8 mouse cellular contexts compared by ENCODE assay signal in the genomic region with DNA sequence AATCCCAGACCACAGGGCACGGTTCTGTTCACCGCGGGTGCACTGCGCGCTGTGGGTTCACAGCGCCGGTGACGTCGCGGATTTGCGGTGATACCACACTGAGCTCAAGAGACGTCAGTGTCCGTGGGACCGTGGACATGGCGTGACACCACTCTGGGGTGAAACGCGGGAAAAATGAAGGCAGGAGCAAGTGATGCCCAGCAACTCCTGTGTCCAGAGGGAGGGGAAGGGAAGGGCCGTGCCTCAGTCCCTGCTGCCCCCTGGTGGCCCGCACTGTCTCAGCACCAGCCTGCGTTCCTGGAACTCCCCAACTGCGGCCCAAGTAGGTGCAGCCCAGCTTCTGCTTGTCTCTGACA. TPM values are rescaled to one million over a fixed set of nuclear protein-coding genes. Genes with fewer than 3 reads are reported as not detected.
DNase-seq lines count a peak whose midpoint lies in the region; ATAC-seq lines count a peak whose summit lies in the region.

No protein-coding gene starts in this region.

- peak overlapping the region; percentile 78 for H3K4me2 ChIP-seq in heart, embryonic 15.5 days
- H3K4me2 ChIP-seq in liver, embryonic 12.5 days: peak overlapping the region; percentile 77
- H3K4me2 ChIP-seq in stomach, embryonic 14.5 days (replicated peaks; ENCODE audit: low read depth, low read length): peak overlapping the region; percentile 77

- peak overlapping the region; percentile 50; the same call in 1 of the 2 replicates for H3K9ac ChIP-seq in heart, embryonic 15.5 days
- H3K9ac ChIP-seq in liver, embryonic 12.5 days: peak overlapping the region; percentile 55
- 0 out of 2 replicates have a peak overlapping the region, but pooled peaks have one; percentile 21 for H3K9ac ChIP-seq in stomach, embryonic 14.5 days (replicated peaks; ENCODE audit: low read depth, low read length)

- H3K27me3 ChIP-seq in forebrain, embryonic 10.5 days (ENCODE audit: poor library complexity, severe bottlenecking): peaks cover 9% of the 10 kb centered on the region; the same call in 1 of the 2 replicates
- peaks cover 2% of the 10 kb centered on the region; the same call in 1 of the 2 replicates for H3K27me3 ChIP-seq in heart, embryonic 15.5 days
- peaks cover 25% of the 10 kb centered on the region for H3K27me3 ChIP-seq in liver, embryonic 12.5 days (replicated peaks)
- no peaks in the 10 kb centered on the region for H3K27me3 ChIP-seq in stomach, embryonic 14.5 days (ENCODE audit: control insufficient read depth, insufficient read depth, low read length)

- peak; percentile 58 for ATAC-seq in heart, embryonic 15.5 days (replicated peaks; ENCODE audit: insufficient number of reproducible peaks, insufficient read depth, low FRiP score, low read depth)
- peak; percentile 82 for ATAC-seq in liver, embryonic 12.5 days
- ATAC-seq in stomach, embryonic 14.5 days (ENCODE audit: insufficient number of reproducible peaks, insufficient read depth, low FRiP score, low read depth): peak; percentile 70; the same call in 1 of the 2 replicates

- peaks cover 1% of the 10 kb centered on the region for H3K9me3 ChIP-seq in forebrain, embryonic 10.5 days
- H3K9me3 ChIP-seq in heart, embryonic 15.5 days (replicated peaks): no peaks in the 10 kb centered on the region
- H3K9me3 ChIP-seq in liver, embryonic 12.5 days (replicated peaks): peaks cover under 1% of the 10 kb centered on the region
- no peaks in the 10 kb centered on the region for H3K9me3 ChIP-seq in stomach, embryonic 14.5 days (ENCODE audit: control insufficient read depth, low read depth, low read length)

- H3K4me3 ChIP-seq in forebrain, embryonic 10.5 days: peak overlapping the region; percentile 53
- H3K4me3 ChIP-seq in heart, embryonic 15.5 days: peak overlapping the region; percentile 42
- H3K4me3 ChIP-seq in liver, embryonic 12.5 days: peak overlapping the region; percentile 44
- peak overlapping the region; percentile 27 for H3K4me3 ChIP-seq in stomach, embryonic 14.5 days (ENCODE audit: low read depth, low read length)

- peaks cover 12% of the 10 kb centered on the region for H3K4me1 ChIP-seq in forebrain, embryonic 10.5 days
- peaks cover 25% of the 10 kb centered on the region for H3K4me1 ChIP-seq in heart, embryonic 15.5 days (replicated peaks)
- H3K4me1 ChIP-seq in liver, embryonic 12.5 days: peaks cover 35% of the 10 kb centered on the region
- H3K4me1 ChIP-seq in stomach, embryonic 14.5 days (ENCODE audit: control insufficient read depth, insufficient read depth, low read length): peaks cover 25% of the 10 kb centered on the region; the same call in 1 of the 2 replicates

- WGBS in forebrain, embryonic 10.5 days: 3% methylated on average over 21 of the region's 21 CpGs
- 4% methylated on average over 21 of the region's 21 CpGs for WGBS in heart, embryonic 15.5 days
- 3% methylated on average over 21 of the region's 21 CpGs for WGBS in liver, embryonic 12.5 days (ENCODE audit: insufficient replicate concordance)
- WGBS in stomach, embryonic 14.5 days: 3% methylated on average over 21 of the region's 21 CpGs

- DNase-seq in CD4-positive, CD25-positive, alpha-beta regulatory T cell, adult 2 months (ENCODE audit: low read depth, low spot score): peak; percentile 91
- DNase-seq in c-Kit-negative CD71-positive TER-119-positive erythroid progenitor cells, embryonic 14.5 days (ENCODE audit: low read depth, low spot score): peak; percentile 60
- peak; percentile 85 for DNase-seq in forebrain, embryonic 10.5 days (ENCODE audit: extremely low spot score, low spot score)
- peak; percentile 90 for DNase-seq in kidney, postnatal 14 days
- peak; percentile 88 to 90 for DNase-seq in natural killer cell, adult 2 months (ENCODE audit: low spot score in 2 of 2)

- H3K27ac ChIP-seq in forebrain, embryonic 10.5 days: peak overlapping the region; percentile 73
- no peak overlapping the region for H3K27ac ChIP-seq in heart, embryonic 15.5 days
- H3K27ac ChIP-seq in liver, embryonic 12.5 days: 0 out of 2 replicates have a peak overlapping the region, but pooled peaks have one; percentile 9
- no peak overlapping the region for H3K27ac ChIP-seq in stomach, embryonic 14.5 days (ENCODE audit: low read length)

- no peaks in the 10 kb centered on the region for H3K36me3 ChIP-seq in forebrain, embryonic 10.5 days (replicated peaks)
- H3K36me3 ChIP-seq in heart, embryonic 15.5 days: no peaks in the 10 kb centered on the region
- peaks cover 6% of the 10 kb centered on the region; the same call in 1 of the 2 replicates for H3K36me3 ChIP-seq in liver, embryonic 12.5 days
- H3K36me3 ChIP-seq in stomach, embryonic 14.5 days (ENCODE audit: control insufficient read depth, insufficient read depth, low read length): no peaks in the 10 kb centered on the region; the same call in 1 of the 2 replicates

RNA-seq across cellular contexts. Expression of a gene that starts 21.9 kb away (rescaled TPM):
- 0.25 and 0.42 TPM in 2 replicates for polyA plus RNA-seq in forebrain, embryonic 10.5 days (2016; fragmentation: Nextera tagmentation; extraction: Ambion mirVana)
- polyA plus RNA-seq in heart, embryonic 15.5 days (2015; fragmentation: Nextera tagmentation; extraction: Ambion mirVana): 0.20 and 1.1 TPM in 2 replicates
- polyA plus RNA-seq in liver, embryonic 12.5 days (2016; fragmentation: Nextera tagmentation; extraction: Ambion mirVana): 1.1 and 1.4 TPM in 2 replicates
- polyA plus RNA-seq in stomach, embryonic 14.5 days (2014; fragmentation: Nextera tagmentation; extraction: Ambion mirVana): 0.46 and 0.49 TPM in 2 replicates

RNA-seq across cellular contexts. Expression of a gene that starts 29.4 kb away (rescaled TPM):
- polyA plus RNA-seq in forebrain, embryonic 10.5 days (2016; fragmentation: Nextera tagmentation; extraction: Ambion mirVana): 2.9 and 4.0 TPM in 2 replicates
- 4.5 and 8.4 TPM in 2 replicates for polyA plus RNA-seq in heart, embryonic 15.5 days (2015; fragmentation: Nextera tagmentation; extraction: Ambion mirVana)
- polyA plus RNA-seq in liver, embryonic 12.5 days (2016; fragmentation: Nextera tagmentation; extraction: Ambion mirVana): 4.1 and 5.2 TPM in 2 replicates
- polyA plus RNA-seq in stomach, embryonic 14.5 days (2014; fragmentation: Nextera tagmentation; extraction: Ambion mirVana): 6.3 and 7.2 TPM in 2 replicates

Comparison
In these comparisons a context has a peak if more than half of its experiments do, and no peak if none do; other contexts are left out.
1. H3K27ac ChIP-seq: peak in forebrain, embryonic 10.5 days (single experiment) and liver, embryonic 12.5 days (single experiment); none in heart, embryonic 15.5 days (single experiment) and stomach, embryonic 14.5 days (single experiment).
2. Peak in every context shown above with its lines, with median percentiles within 50 percentile points of each other: DNase-seq, H3K4me3 ChIP-seq, ATAC-seq, H3K4me2 ChIP-seq and H3K9ac ChIP-seq.